Mouse (Mus musculus): ENCODE measurements around the gene Rbmy. TPM values are rescaled to one million over a fixed set of nuclear protein-coding genes. Genes with fewer than 3 reads are reported as not detected.

Gene Rbmy
- not detected in 2 replicates for polyA plus RNA-seq (2012; ENCODE audit: low replicate concordance)

GRCm38 (mm10) chrY:2830380-2830779 is at the start of gene Rbmy, which contains the start of gene Gm10256:
TSS of gene Rbmy (plus strand) at chrY:2830680.
TSS of gene Gm10256 (plus strand) at chrY:2830699.

GRCm38 (mm10) chrY:2796105-2796504 is 34.4 kb upstream of the Rbmy start, which contains the start of gene Gm4064:
TSS of gene Gm4064 (minus strand) at chrY:2796205.

Other genes starting within 250 kb of the Rbmy start
- gene H2al2c, start 231.6 kb upstream of the Rbmy start, polyA plus RNA-seq (2012; ENCODE audit: low replicate concordance) = not detected in 2 replicates
- gene Sry, start 167.0 kb upstream of the Rbmy start, polyA plus RNA-seq (2012; ENCODE audit: low replicate concordance) = not detected in 2 replicates
- not detected in 2 replicates for gene H2al2b, start 110.0 kb upstream of the Rbmy start, polyA plus RNA-seq (2012; ENCODE audit: low replicate concordance)
- not detected in 2 replicates for gene Gm4064, start 34.5 kb upstream of the Rbmy start, polyA plus RNA-seq (2012; ENCODE audit: low replicate concordance)
- not detected in 2 replicates for gene Gm10256, start within 50 bp of the Rbmy start, polyA plus RNA-seq (2012; ENCODE audit: low replicate concordance)
- gene Gm10352, start 70.3 kb downstream of the Rbmy start, polyA plus RNA-seq (2012; ENCODE audit: low replicate concordance) = not detected in 2 replicates
- gene Gm29289, start 101.9 kb downstream of the Rbmy start, polyA plus RNA-seq (2012; ENCODE audit: low replicate concordance) = not detected in 2 replicates